Mouse (Mus musculus) midbrain, embryonic 12.5 days (tissue): ENCODE measurements around the gene Ap1b1. TPM values are rescaled to one million over a fixed set of nuclear protein-coding genes. Genes with fewer than 3 reads are reported as not detected.

Experiments used
- ATAC-seq: fragments of 200-750 bp; cut with Nextera tagmentation; 2 replicates; pipeline ENCODE4 v1.8.0; 2017; ENCODE audit warnings: low read depth, moderate TSS enrichment, moderate library complexity; ENCODE audit not compliant: low FRiP score
- H3K27ac ChIP-seq: fragments of 300-500 bp; sonication (generic); replicated peaks from 2 replicates; pipeline ENCODE4 v1.5.1; 2016; ENCODE audit warnings: mild to moderate bottlenecking
- H3K27me3 ChIP-seq: fragments of 300-500 bp; sonication (generic); 2 replicates; pipeline ENCODE4 v1.6.1; 2016; ENCODE audit warnings: mild to moderate bottlenecking
- H3K36me3 ChIP-seq: fragments of 300-500 bp; sonication (generic); 2 replicates; pipeline ENCODE4 v1.6.1; 2016
- H3K4me1 ChIP-seq: fragments of 300-500 bp; sonication (generic); 2 replicates; pipeline ENCODE4 v1.6.1; 2016
- H3K4me2 ChIP-seq: fragments of 300-500 bp; sonication (generic); replicated peaks from 2 replicates; pipeline ENCODE4 v1.6.1; 2016; ENCODE audit warnings: mild to moderate bottlenecking, moderate library complexity
- H3K4me3 ChIP-seq: fragments of 300-500 bp; sonication (generic); 2 replicates; pipeline ENCODE4 v1.5.1; 2016; ENCODE audit warnings: mild to moderate bottlenecking
- H3K9ac ChIP-seq: fragments of 300-500 bp; sonication (generic); replicated peaks from 2 replicates; pipeline ENCODE4 v1.6.1; 2016; ENCODE audit warnings: mild to moderate bottlenecking, moderate library complexity
- H3K9me3 ChIP-seq: fragments of 300-500 bp; sonication (generic); 2 replicates; pipeline ENCODE4 v1.6.1; 2016; ENCODE audit warnings: mild to moderate bottlenecking
- WGBS: fragments of 180-500 bp; shearing (Covaris S2); methylation state at CpG from one replicate; pipeline ENCODE4 v1.1.7; 2016; 5-methylcytosine and 5-hydroxymethylcytosine counted together
- polyA plus RNA-seq: library from polyadenylated mRNA; unstranded; fragments of >200 nt; fragmentation: Nextera tagmentation; extraction: Ambion mirVana; gene quantifications from 2 replicates; pipeline ENCODE4 v1.2.1, GENCODE M21; 2016

Ap1b1 gene
- polyA plus RNA-seq, 1 experiment from 2014 or later: 75.9 TPM

- Histone ChIP-seq H3K36me3 (no peaks in the 10 kb centered on the region), H3K4me2 (no peak overlapping the region), H3K4me1 (peaks cover 59% of the 10 kb centered on the region), H3K9me3 (no peaks in the 10 kb centered on the region), H3K4me3 (0 out of 2 replicates have a peak overlapping the region, but pooled peaks have one; percentile 1), H3K9ac (no peak overlapping the region), H3K27ac (no peak overlapping the region), H3K27me3 (peaks cover 86% of the 10 kb centered on the region)
- ATAC-seq: no peak
- 38% methylated on average over 9 of the region's 9 CpGs for WGBS
These were observed 72.2 kb downstream of the Ap1b1 start for GRCm38 (mm10) chr11:5058783-5059182.

GRCm38 (mm10) chr11:5059230-5059629 is 72.6 kb downstream of the Ap1b1 start:
- no peak overlapping the region for H3K4me2 ChIP-seq
- 0 out of 2 replicates have a peak overlapping the region, but pooled peaks have one; percentile 1 for H3K4me3 ChIP-seq
- peaks cover 90% of the 10 kb centered on the region for H3K27me3 ChIP-seq
- 27% methylated on average over 14 of the region's 14 CpGs for WGBS
- no peak overlapping the region for H3K27ac ChIP-seq
- no peak overlapping the region for H3K9ac ChIP-seq
- H3K9me3 ChIP-seq: no peaks in the 10 kb centered on the region
- ATAC-seq: no peak
- peaks cover 64% of the 10 kb centered on the region for H3K4me1 ChIP-seq
- H3K36me3 ChIP-seq: no peaks in the 10 kb centered on the region

GRCm38 (mm10) chr11:5059704-5060156 is 73.1 kb downstream of the Ap1b1 start:
- ATAC-seq: no peak
- Histone ChIP-seq H3K4me3 (no peak overlapping the region), H3K27me3 (peaks cover 95% of the 10 kb centered on the region), H3K4me1 (peaks cover 69% of the 10 kb centered on the region), H3K9ac (no peak overlapping the region), H3K27ac (no peak overlapping the region), H3K36me3 (no peaks in the 10 kb centered on the region), H3K9me3 (no peaks in the 10 kb centered on the region), H3K4me2 (no peak overlapping the region)
- 10% methylated on average over 27 of the region's 27 CpGs for WGBS

GRCm38 (mm10) chr11:5060756-5061412 is 74.3 kb downstream of the Ap1b1 start:
- Histone ChIP-seq H3K4me1 (peaks cover 67% of the 10 kb centered on the region), H3K27ac (no peak overlapping the region)
- ATAC-seq: no peak

GRCm38 (mm10) chr11:5061413-5062139 is 75.0 kb downstream of the Ap1b1 start:
- Histone ChIP-seq H3K9ac (peak overlapping the region; percentile 32), H3K27me3 (peaks cover 84% of the 10 kb centered on the region), H3K4me3 (peak overlapping the region; percentile 38), H3K27ac (no peak overlapping the region), H3K4me1 (peaks cover 61% of the 10 kb centered on the region), H3K4me2 (peak overlapping the region; percentile 57), H3K36me3 (no peaks in the 10 kb centered on the region), H3K9me3 (no peaks in the 10 kb centered on the region)
- ATAC-seq: peak; percentile 14; the same call in 1 of the 2 replicates
- 1% methylated on average over 55 of the region's 62 CpGs for WGBS

More at GRCm38 (mm10) chr11:5060756-5061412, 74.3 kb downstream of the Ap1b1 start:
- WGBS: 61% methylated on average over 22 of the region's 28 CpGs
- no peaks in the 10 kb centered on the region for H3K36me3 ChIP-seq
- H3K9me3 ChIP-seq: no peaks in the 10 kb centered on the region
- H3K9ac ChIP-seq: peak overlapping the region; percentile 32
- peak overlapping the region; percentile 57 for H3K4me2 ChIP-seq
- peaks cover 91% of the 10 kb centered on the region for H3K27me3 ChIP-seq
- H3K4me3 ChIP-seq: peak overlapping the region; percentile 38

GRCm38 (mm10) chr11:5062326-5062725 is 75.7 kb downstream of the Ap1b1 start:
- H3K4me2 ChIP-seq: peak overlapping the region; percentile 57
- no peaks in the 10 kb centered on the region for H3K36me3 ChIP-seq
- no peak overlapping the region for H3K27ac ChIP-seq
- H3K9me3 ChIP-seq: no peaks in the 10 kb centered on the region
- no peak for ATAC-seq
- H3K4me1 ChIP-seq: peaks cover 53% of the 10 kb centered on the region
- H3K27me3 ChIP-seq: peaks cover 77% of the 10 kb centered on the region
- H3K4me3 ChIP-seq: peak overlapping the region; percentile 38
- peak overlapping the region; percentile 32; the same call in 1 of the 2 replicates for H3K9ac ChIP-seq
- WGBS: 14% methylated on average over 13 of the region's 13 CpGs

GRCm38 (mm10) chr11:5062860-5063505 is 76.4 kb downstream of the Ap1b1 start:
- H3K9ac ChIP-seq: no peak overlapping the region
- H3K27ac ChIP-seq: no peak overlapping the region
- no peak for ATAC-seq
- H3K4me3 ChIP-seq: no peak overlapping the region
- 0 out of 2 replicates have a peak overlapping the region, but pooled peaks have one; percentile 57 for H3K4me2 ChIP-seq
- 62% methylated on average over 13 of the region's 13 CpGs for WGBS
- peaks cover 3% of the 10 kb centered on the region for H3K36me3 ChIP-seq
- H3K4me1 ChIP-seq: peaks cover 46% of the 10 kb centered on the region
- H3K27me3 ChIP-seq: peaks cover 70% of the 10 kb centered on the region
- H3K9me3 ChIP-seq: no peaks in the 10 kb centered on the region

- no peak overlapping the region for H3K27ac ChIP-seq
- peaks cover 10% of the 10 kb centered on the region for H3K36me3 ChIP-seq
- peak overlapping the region; percentile 69 for H3K4me3 ChIP-seq
- H3K4me1 ChIP-seq: peaks cover 42% of the 10 kb centered on the region
- H3K9me3 ChIP-seq: no peaks in the 10 kb centered on the region
- peaks cover 63% of the 10 kb centered on the region for H3K27me3 ChIP-seq
- H3K4me2 ChIP-seq: peak overlapping the region; percentile 86
- 52% methylated on average over 31 of the region's 31 CpGs for WGBS
- H3K9ac ChIP-seq: 0 out of 2 replicates have a peak overlapping the region, but pooled peaks have one; percentile 11
- no peak for ATAC-seq
These were observed 77.1 kb downstream of the Ap1b1 start for GRCm38 (mm10) chr11:5063561-5064281.

GRCm38 (mm10) chr11:5064282-5065055 is 77.8 kb downstream of the Ap1b1 start:
- 18% methylated on average over 38 of the region's 38 CpGs for WGBS
- ATAC-seq: peak; percentile 2; the same call in 1 of the 2 replicates

GRCm38 (mm10) chr11:5065056-5065821 is 78.6 kb downstream of the Ap1b1 start, which contains the start of gene Gas2l1:
Gene Gas2l1, minus strand, starts transcription at chr11:5065327.
- peaks cover 24% of the 10 kb centered on the region for H3K36me3 ChIP-seq
- peak within 1 kb of the TSS; percentile 69 for H3K4me3 ChIP-seq
- WGBS: under 1% methylated on average over 49 of the region's 50 CpGs
- H3K9ac ChIP-seq: peak within 1 kb of the TSS; percentile 73
- peaks cover 48% of the 10 kb centered on the region for H3K27me3 ChIP-seq
- H3K4me1 ChIP-seq: peaks cover 42% of the 10 kb centered on the region
- H3K9me3 ChIP-seq: no peaks in the 10 kb centered on the region
- peak; percentile 83 for ATAC-seq
- H3K27ac ChIP-seq: peak within 1 kb of the TSS; percentile 30; the same call in 1 of the 2 replicates
- peak within 1 kb of the TSS; percentile 86 for H3K4me2 ChIP-seq

More at GRCm38 (mm10) chr11:5064282-5065055, 77.8 kb downstream of the Ap1b1 start:
- Histone ChIP-seq H3K4me3 (peak overlapping the region; percentile 69), H3K27me3 (peaks cover 55% of the 10 kb centered on the region), H3K9ac (peak overlapping the region; percentile 73), H3K27ac (no peak overlapping the region), H3K9me3 (no peaks in the 10 kb centered on the region), H3K36me3 (peaks cover 18% of the 10 kb centered on the region), H3K4me2 (peak overlapping the region; percentile 86), H3K4me1 (peaks cover 42% of the 10 kb centered on the region)
